Mouse (Mus musculus) common myeloid progenitor, adult 5-6 weeks (primary cell): ENCODE results near the gene Atf7. TPM values are rescaled to one million over a fixed set of nuclear protein-coding genes. Genes with fewer than 3 reads are reported as not detected.

Experiments
- ATAC-seq: replicated peaks from 2 replicates; pipeline ENCODE4 v1.8.0; 2016; ENCODE audit warnings: low read depth, mild to moderate bottlenecking, moderate TSS enrichment, inconsistent platforms; ENCODE audit not compliant: poor library complexity, severe bottlenecking
- total RNA-seq: library from RNA; stranded (forward); fragments of 200-1000, 187-1606 nt; gene quantifications from 2 replicates; pipeline ENCODE4 v1.2.3, GENCODE M21; 2017

Gene Atf7
- total RNA-seq, 1 experiment from 2014 or later: 70.9 TPM

DNA sequence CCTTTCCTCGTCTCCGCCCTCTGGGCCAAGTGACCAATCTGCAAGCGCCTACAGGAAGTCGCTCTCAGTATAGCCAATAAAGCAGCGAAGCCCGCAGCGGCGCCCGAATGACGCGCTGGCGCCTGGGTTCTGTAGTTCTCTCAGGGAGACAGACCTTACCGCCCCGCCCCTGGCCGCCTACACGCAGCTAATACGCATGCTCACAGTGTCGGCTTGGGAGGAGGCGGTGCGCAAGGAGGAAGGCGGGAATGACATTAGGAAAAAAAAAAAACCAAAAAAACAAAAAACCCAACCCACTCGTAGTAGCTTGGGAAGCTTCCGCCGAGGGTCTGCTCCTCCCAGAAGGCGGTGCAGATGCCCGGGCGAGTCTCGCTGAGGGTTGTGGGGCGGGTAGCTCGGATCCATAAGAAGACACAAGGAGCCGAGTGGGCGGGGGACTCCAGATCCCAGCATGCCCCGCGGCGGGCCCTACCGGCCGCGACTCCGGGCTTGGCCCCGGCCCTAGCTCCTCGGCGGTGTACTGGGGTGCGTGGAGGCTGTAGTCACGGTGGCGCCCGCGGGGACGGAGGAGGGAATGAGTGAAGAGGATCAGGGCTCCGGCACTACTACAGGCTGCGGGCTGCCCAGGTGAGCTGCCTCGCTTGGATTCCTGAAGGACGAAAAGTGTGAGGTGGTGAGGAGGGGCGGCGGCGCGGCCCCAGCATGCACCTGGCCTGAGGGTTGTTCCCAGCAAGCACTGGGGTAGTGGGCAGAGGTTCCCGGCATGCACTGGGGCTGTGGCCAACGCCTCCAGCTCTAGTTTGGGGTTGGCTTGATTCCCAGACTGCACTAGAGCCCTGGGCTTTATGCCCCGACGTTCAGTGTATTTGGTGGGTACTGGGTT lies 107.0 kb downstream of the Atf7 start, which contains the start of gene Tarbp2:
Gene Tarbp2, plus strand, starts transcription at position 217 of the 883 bp plus-strand sequence.
- ATAC-seq: peak; percentile 80

DNA sequence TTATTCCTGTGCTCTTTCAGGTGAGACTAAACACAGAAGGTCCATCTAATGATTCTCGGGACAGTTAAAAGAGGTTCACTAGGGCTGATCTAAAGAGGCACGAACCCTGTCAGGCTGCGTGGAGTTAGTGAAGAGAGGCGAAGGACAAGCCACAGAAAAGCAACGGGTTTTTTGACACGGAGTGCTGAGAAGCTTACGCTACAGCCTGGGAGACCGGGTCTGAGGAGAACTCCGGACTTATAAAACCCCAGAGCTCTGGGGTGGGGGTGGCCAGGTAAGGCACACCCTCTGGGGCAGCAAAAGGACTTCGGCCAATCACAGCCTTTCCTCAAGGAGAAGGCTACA lies 107.7 kb downstream of the Atf7 start:
- no peak for ATAC-seq

DNA sequence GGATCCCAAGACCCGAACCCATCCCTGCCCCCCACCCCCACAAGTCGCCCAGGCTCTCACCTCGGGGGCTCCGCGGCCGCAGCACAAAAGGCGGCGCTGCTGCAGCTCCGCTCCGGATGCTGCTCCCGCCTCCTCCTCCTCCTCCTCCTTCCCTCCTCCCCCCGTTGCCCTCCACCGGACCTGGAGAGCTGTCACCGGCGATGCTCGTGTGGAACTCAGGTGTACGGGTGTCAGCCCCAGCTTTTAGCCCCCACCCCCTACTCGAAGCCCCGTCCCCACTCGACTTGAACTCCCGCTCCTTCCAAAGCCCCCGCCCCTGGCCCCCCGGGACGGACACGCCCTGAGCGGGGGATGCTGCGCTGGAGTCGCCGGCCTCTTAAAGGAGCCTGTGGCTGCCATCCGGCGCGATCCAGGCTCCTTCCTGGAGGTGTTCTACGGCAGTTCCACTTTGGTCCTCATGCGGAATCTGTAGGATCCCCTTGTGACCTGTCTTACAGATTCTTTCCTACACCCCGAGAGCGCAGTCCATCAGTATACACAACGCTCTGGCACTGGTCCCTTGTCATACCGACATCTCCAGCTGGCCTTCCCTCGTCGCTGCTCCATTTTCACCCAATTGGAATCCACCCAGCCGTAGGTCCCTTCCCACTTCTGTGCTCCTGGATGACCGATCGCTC lies 108.4 kb downstream of the Atf7 start, which contains the start of gene Map3k12:
Gene Map3k12, minus strand, starts transcription at position 337 of the 677 bp plus-strand sequence.
- ATAC-seq: no peak

DNA sequence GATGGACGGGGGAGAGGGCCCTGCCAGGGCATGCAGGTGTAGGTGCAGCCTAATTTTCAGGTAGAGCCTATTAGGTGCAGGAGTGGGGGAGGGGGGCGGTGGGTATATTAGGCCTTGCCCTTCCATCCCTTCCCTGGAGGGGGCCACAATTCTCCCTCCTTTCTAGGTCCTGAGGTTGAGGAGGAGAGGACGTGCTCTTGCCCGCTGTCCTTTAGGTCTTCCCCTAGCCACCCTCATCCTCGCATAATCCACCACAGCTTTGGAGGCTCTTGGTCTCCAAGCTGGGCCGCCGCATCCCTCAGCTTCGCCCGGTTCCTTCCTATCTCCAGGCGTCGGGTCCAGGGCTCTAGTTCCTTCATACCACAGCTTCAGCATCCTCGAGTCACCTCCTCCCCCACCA lies 109.0 kb downstream of the Atf7 start:
- ATAC-seq: no peak

DNA sequence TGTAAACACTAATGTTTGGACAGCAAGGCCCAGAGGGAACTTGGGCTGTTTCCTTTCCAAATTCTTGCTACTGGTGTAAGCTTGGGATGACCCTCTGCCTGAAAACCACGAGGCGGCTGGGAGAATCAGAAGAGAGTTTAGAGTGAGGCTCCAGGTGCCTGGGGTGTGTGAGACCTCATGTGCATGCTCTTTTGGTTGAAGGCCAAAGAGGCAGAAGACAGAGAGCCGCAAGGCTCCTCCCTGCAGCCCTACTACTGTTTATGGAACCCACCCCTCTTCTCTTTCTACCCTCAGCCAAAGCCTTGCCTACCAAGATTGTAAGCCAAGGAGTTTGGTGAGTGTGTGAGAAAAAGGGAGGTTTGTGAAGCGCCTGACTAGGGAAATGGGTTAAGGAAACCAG lies 109.5 kb downstream of the Atf7 start:
- ATAC-seq: no peak

DNA sequence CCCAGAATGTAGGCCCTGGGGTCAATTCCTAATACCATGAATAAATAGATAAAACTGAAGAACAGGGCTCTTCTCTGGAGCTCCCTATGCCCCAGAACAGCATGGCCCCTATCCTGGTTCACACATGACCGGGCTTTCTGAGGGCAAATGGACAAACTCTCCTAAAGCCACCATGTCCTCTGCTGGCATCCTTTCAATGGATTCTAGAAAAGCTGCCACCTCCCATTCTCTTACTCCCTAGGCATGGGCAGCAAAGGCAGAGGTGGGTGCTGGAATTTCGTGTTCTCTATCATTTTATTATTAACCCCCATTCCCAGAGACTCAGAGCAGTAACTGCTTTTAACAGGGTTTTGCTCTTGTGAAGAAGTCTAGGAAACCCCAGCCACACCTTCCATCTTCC lies 110.0 kb downstream of the Atf7 start:
- ATAC-seq: no peak

DNA sequence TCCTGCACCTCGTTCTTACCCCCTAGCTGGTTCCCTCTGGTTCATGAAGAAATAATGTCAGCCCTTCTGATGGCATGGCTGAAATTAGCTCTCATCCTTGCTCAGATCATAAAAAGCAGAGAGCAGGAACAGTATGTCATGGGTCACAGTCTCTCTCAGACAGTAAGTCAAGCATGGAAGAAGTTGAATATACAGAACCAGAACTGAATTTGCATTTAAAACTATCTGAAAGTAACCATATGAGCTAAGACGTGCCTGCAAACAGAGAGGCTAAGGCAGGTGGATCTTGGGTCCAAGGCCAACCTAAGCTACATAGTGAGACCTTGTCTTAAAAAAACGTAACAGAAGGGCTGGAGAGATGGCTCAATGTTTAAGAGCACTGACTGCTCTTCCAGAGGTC lies 112.3 kb downstream of the Atf7 start:
- ATAC-seq: no peak

DNA sequence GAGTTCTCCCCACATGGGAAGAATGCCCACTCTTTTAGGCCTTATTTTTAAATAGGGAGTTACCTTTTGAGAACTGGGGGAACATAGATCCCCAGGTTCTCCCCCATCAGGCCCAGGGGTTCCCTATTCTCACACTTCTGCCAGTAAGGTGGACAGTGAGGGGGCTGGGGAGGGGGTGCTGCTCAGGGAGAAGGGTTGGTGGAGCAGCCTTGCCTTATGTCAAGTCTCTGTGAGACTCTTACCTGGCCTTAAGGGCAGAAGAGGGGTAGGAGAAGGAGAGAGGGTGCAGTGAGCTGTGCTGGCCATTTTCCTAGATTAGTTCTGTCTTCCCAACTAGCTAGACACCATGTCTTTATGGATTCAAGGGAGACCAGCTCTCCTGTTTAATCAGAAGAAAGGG lies 112.8 kb downstream of the Atf7 start:
- no peak for ATAC-seq

DNA sequence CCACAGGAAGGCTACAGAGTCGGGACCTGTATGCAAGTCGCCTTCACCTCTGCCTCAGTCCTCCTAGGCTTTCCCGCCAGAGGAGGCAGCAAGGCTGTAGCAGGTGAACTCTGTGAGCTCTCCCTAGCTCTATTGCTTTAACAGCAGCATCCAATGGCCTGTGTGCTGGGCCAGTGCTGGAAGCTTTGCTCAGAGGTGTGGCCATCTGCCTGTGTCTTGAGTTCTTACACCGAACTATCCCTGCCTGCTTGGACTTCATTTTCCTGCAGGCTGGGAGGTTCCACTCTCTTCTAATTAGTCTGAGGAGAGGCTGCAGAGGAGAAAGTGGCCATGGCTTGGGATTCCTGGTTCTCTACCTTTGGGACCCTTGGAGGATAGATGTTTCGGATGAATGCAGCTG lies 113.3 kb downstream of the Atf7 start:
- no peak for ATAC-seq

DNA sequence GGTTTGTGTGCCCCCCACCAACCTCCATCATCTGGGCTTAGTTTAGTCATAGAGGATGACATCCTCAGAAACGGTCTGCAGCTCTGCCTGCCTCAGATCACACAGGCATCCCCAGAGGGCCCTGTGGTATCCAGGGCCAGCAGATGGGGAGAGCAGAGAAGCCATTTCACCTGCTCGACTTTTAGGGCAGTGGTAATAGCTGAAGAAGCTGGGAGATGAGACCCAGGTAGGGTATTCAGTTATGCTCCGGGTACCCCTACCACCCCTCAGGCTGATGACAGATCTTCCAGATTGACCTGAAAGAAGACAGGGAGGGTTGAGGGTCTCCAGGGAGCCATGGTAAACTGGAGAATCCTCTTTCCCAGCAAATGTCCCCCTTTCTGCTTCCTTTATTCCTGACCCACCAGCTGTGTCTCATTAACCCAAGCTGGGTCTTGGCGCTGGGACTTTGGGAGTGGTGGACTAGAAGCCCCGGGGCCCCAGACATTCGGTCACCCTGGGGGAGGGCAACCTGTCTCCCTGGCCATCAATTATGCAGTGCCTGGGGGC lies 113.9 kb downstream of the Atf7 start:
- ATAC-seq: no peak

DNA sequence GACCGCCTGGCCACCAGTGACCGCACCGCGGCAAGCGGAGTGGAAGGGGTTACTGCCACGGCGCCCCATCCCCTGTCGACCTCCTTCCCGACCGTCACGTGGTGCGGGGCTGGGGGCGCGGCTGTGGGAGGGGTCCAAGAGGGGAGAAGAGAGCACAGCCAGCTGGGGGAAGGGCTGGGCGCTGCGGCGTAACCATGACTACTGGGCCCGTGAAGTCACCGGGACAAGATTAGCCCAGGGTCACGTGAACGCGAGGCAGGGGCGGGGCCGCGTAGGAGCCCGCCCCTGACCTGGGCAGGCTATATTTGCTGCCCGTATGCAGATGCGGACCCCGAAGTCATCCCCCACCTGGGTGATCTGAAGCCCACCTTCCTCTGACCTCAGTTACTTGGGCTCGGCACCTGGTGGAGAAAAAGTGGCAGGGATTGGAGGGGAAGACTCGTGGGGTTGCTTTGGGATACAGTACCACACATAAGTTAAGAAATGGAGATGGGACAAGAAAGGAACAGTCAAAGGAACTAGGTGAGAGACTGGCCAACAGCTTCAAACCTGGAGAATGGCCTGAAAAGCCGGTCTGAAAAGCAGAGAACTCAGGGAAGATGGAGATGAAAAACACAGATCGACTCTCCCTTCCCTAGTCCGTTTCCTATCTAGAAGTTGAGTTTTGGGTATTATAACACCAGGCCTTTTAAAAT lies 114.5 kb downstream of the Atf7 start:
- ATAC-seq: peak; percentile 90

DNA sequence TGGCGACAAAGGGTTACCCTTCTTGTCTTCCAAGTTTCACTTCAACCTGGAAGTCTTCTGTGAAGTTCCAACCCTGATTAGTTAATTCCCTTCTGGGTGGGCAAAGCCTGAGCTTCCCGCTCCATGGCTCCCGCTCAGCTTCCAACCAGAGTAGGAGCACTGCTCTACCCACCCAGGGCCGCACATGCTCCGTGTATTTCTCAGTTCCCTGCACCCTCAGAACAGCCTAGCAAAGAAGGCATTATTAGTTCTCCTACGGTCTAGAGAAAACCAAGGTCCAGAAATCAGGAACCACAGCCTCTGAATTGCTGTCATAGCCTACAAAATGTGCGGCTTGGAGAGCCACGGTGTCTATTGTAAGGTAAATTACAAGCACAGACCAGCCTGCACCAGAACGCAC lies 115.2 kb downstream of the Atf7 start:
- peak; percentile 24; the same call in 1 of the 2 replicates for ATAC-seq

DNA sequence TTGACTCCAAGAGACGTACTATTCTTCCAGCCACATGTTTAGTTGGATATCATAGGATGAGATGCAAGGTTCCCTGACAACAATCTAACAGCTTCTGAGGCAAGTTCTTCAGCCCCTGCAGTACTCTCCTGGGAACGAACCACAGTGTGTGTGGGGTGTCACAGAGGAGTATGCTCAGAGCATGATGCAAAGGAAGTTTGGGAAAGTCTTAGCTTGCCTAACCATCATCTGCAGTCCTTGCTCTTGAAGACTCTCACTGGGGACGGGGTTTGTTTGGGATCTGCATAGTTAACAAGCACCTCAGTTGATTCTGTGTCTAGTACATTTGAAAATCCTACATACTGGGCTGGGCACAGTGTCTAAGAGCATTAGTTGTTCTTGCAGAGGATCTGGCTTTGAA lies 116.9 kb downstream of the Atf7 start:
- ATAC-seq: no peak

DNA sequence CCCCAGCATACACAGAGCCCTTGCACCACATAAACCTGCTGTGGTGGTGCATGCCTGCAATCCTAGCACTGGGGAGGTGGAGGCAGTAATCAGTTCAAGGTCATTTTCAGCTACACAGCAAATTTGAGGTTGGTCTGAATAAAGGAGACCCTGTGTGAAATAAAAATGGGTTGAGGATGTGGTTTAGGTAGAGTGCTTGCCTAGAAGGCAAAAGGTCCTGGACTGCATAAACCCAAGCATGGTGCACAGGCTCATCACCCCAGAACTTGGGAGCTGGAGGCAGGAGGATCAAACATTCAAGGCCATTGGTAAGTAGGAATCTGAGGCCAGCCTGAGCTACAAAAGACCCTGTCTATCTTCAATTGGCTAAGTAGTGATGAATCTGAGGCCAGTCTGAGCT lies 117.7 kb downstream of the Atf7 start:
- no peak for ATAC-seq

DNA sequence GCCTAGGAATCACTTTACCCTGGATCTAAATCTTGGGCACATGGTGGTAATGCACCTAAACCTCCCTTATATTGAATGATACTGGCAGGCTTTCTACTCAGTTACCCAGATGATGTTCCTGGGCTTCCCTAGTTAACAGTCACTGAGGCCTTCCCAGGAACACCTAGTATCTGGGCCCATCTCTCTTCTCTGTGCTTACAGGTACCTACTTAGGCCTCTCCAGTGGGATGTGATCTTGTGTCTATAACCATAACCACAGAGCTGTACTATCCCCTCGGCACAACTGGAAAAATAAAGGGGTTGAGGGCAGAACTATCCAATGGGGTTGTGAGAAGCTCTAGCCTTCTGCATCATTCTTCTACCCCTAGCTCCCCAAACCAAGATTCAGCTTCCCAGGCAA lies 118.4 kb downstream of the Atf7 start:
- no peak for ATAC-seq

DNA sequence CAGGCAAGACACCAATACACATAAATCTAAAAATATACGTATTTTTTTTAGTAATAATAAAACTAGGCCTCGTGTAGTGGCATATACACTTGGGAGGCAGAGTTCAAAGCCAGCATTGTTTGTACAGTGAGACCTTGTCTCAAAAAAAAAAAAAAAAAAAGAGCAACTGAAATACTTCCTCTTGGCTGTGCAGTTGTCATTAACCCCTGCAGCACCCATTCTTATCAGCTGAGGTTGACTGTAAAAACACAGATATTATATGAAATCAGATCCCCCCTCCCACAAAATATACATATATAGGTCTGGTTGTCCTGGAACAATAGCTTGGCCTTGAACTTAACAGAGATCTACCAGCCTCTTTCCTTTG lies 118.8 kb downstream of the Atf7 start:
- no peak for ATAC-seq

DNA sequence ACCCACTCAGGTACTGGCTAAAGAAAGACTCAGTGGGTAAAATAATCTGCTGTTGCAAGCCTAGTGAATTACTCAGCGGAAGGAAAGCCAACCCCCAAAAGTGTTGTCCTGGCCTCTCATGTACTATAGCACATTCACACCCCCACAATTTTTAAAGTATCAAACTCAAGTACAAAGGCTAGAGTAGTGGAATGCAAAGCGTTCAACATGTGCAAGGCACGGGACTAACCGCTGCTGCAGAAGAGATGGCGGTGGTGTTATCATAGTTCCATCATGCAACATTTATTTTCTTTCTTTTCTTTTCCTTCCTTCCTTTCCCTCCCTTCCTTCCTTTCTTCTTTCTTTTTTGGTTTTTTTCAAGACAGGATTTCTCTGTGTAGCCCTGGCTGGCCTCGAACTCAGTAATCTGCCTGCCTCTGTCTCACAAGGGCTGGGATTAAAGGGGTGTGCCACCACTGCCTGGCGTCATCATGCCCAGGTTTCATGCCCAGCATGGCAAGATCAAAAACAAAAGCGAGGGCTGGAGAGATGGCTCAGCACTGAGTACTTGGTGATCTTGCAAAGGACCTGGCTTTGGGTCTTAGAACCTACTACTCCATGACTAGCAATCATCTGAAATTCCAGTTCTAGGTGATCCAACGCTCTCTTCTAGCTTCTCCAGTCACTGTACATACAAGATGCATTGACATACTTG lies 119.3 kb downstream of the Atf7 start:
- ATAC-seq: no peak

DNA sequence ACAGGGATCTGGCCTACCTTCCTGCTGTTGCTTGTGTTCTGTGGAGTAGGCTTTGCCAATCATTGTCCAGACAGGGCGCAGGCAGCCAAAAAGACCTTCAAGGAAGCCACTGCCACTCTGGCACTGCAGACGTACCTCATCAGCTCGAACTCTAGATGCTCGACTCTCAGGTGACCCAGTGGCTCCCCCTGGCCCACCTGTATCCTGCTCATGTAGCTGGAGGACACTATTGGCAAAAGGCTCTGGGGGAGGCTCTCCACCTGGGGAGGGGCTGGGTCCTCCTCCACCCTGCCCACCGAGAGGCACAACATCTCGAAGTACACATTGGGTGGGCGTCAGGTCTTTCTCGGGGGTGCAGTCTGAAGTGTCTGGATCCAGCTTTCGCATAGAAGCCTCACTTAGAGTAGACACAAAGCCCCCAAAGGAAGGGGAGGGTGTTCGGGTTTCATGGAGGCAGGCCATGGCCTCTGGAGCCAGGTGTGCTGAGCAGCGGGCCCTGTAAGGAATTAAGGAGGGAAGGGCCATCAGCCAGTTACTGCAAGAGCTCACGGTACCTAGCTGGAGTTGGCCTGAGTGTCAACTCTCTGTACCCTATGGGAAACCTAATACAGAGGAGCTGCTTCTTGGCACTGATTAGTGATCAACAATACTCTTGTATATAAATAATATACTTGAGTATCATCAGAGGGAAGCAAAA lies 120.0 kb downstream of the Atf7 start:
- ATAC-seq: no peak

DNA sequence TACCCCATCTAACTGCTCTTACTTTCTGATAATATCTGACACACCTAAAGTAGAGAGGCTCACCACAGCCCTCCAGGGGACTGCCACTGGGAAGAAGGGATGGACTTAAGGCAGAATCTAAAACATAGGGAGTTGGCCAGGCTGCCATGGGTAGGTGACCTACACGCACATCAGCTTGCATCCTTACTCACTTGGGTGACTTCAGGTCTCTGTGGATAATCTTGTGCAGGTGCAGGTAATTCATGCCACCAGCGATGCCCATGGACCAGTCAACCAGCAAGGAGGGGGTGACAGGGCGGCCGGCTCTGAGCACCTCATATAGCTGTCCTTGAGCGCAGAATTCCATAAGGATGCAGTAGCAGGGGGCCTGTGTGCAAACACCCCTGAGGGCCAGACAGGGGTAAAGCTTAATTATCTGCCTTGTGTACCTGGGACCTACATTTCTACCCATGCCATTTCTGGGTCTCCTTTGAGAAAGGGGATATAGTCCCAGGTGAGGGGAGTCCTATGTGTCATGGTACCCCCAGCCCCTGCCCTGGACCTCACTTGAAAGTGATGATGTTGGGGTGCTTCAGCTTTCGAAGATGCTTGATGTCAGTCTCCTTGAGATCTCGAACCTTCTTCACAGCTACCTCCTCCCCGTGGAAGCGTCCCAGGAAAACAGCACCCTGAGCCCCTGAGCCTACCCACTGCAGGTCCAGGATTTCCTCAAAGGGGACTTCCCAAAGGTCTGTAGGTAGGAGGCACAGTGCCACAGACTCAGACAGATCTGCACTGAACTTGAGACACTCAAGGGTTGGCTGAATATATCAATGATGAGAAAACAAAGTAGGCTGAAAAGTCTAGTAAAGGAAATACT lies 121.1 kb downstream of the Atf7 start:
- no peak for ATAC-seq
